Mouse (Mus musculus): ENCODE data around the gene Fcrl5.

DNA sequence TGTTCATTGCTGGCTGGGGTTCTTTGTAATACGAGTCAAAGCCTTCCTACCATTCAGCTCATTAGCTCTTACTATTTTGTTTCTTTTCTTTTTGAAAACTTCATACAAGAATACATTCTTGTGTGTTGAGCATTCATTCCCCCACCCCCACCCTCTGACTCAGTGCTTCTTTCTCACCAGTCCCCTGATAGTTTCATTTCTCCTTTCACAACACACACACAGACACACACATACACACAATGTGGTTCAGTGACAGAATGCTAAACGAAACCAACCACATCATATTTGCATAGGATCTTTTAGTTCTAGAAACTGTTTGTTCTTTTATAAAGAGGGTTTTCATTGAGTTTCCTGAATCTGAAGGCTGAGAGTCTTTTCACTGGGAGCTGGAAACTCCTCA, 52.3 kb downstream of the Fcrl5 start:
- TF ChIP-seq GATA1 (IDR thresholded peaks at IDR 0.05; ENCODE audit: borderline replicate concordance, low read length) (no peak), CTCF (IDR thresholded peaks at IDR 0.05; ENCODE audit: low read depth, low read length) (no peak), TAL1 (conservative IDR thresholded peaks at IDR 0.05; ENCODE audit: low read depth, low read length) (no peak)
